Mouse (Mus musculus): ENCODE data around the gene Extl1.

DNA sequence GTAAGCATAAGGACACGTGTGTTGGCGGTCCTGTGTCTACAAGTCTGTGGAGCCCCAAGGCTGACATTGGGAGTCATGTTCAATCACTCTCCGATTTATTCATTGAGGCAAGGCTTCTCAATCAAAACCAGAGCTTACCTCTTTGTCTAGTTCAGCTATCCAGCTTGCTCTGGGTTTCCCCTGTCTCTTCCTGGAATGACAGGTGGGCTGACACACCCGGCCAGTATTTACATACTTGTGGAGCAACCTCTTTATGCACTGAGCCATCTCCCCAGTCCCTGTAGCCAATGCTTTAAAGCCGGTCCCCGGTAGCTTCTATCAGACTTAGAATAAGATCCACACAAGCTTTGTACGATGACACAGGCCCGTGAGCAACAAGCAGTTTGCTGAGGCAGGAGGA lies 4.1 kb downstream of the Extl1 start:
- TF ChIP-seq CTCF (IDR thresholded peaks at IDR 0.05; ENCODE audit: borderline replicate concordance, control insufficient read depth, extremely low read depth, insufficient read depth, low read length, poor library complexity) = no peak
- no peak for TF ChIP-seq POLR2A (IDR thresholded peaks at IDR 0.05; ENCODE audit: control insufficient read depth, extremely low read depth, insufficient read depth, low read length, poor library complexity)
